Mouse (Mus musculus) right cerebral cortex, adult 2 months (tissue): Measurements from ENCODE around the gene Nlrp9b.
"Not testable (repeated sequence)": the region's sequence is repeated elsewhere in the genome, so short reads cannot be mapped to it uniquely, and the experiment has no call there.

Source experiments
- DNase-seq, 2 experiments: peaks; one replicate each; pipeline ENCODE4 v3.0.0; 2021 to 2022; ENCODE audit warnings: low spot score in 2 of 2

The Nlrp9b gene

DNA sequence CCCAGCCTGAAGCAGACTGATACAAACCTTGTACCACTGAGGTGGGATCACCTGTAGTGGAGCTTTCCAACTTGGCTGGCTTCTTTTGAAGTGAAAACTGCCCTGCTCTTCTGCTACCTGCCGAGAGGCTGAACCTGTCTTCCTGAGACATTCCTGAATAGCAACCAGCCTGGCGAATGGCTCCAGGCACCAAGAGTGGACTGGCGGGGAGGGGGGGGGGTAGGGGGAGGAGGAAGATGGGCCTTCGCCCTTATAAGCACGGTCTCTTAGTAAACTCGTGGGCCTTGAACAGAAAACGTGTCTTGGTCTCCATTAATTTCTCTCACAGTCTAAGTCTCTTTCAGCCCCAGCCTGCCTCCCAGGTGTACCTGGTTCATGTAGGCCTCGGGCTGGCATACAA, at the start of gene Nlrp9b:
Gene Nlrp9b, plus strand, starts transcription at position 301 of the 400 bp plus-strand sequence.
- DNase-seq, result not testable (repeated sequence)

DNA sequence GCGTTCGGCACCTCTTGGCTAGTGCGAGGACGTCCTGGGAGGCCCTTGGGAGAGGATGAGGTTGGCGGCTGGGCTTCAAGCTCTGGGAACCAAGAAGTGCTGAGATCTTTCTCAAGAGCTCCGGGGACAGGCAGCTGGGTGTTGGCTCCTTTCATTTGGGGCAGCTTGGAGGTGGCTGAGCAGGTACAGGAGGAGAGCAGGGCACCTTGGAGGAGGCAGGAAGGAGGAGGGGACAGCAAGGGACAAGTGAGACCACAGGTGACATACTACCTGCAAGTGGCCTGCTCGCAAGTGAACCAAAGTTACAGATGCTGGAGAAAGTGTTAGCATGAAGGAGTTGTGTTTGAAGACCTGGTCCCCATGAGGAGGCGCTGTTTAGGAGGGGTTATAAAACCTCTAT, 46.6 kb upstream of the Nlrp9b start:
- no peak for DNase-seq

DNA sequence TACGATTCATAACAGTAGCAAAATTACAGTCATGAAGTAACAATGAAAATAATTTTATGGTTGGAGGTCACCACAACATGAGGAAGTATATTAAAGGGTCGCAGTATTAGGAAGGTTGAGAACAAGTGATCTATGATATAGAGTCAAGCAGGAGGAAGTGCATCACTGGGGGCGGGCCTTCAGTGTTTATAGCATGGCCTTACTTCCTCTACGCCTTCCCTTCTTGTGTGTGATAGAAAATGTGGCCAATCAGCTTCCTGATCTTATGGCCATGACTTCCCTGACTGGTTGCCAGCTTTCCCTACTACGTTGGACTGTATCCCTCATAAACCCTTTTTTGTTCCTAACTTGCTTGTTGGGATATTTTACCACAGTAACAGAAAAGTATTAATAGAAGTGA, 46.1 kb upstream of the Nlrp9b start:
- DNase-seq, result no peak

DNA sequence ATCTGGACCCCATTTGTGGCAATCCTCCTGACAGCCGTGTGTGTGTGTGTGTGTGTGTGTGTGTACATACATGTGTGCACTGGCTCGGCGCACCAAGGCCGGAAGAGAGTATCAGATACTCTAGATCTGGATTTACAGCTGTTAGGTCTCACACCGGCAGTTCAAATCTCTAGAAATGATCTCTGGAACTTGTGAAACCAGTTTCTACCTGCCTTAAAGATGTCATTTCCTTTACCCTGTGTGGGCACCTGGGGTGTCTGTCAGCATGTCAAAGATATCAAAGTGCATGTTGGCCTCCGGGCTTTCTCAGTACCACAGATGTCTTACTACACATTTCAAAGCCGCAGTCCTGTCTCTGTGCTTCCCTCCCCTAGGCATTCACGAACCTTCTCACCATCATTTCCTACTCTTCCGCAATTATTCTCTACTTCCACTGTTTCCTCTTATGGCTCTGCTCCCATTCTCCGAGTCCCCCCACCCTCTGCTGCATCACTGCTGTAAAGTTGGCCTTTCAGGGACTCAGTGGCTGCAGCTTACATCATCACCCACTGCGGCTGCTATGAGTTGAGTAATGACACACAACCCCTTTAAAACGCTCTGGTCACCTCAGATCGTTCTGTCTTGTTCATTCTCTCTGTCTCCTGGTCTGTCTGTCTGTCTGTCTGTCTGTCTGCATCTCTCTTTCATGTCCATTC, 45.3 kb upstream of the Nlrp9b start:
- DNase-seq, result no peak

DNA sequence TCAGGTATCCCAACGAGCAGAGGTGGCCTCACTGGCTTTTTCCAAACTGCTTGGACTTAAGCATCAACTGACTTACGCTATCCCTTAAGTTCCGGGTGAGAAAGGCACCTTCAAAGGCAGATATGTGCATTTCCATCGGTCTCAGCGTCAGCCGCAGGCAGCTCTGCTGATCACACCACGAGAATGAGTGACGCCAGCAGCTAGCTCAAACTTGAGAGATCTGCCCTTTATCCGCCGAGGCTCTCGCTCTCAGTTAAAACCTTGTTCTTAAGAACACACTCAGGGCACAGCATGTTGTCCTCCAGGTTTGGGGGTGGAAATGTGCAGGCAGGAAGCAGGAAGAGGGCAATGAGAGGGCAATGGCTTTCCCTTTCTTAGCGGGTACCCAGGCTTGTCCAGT, 42.3 kb upstream of the Nlrp9b start:
- no peak for DNase-seq

DNA sequence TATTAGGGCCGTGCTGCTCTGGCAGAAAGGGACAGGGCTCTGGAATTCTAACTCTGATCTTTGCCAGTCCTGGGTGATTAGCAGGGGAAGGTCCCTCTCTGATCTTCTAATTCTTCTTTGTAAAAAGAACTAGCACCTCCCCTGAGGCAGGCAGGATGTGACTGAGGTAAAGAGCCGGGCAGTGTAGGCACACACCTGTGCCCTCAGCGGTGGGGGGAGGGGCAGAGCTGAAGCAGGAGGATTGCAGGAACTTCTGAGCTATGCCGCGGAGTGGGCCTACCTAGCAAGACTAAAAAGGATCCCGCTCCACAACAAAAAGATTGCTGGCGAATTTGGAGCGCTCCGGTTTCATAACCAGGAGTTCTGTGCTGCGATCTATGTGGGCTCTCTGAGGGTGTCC, 41.3 kb upstream of the Nlrp9b start:
- DNase-seq, result no peak

DNA sequence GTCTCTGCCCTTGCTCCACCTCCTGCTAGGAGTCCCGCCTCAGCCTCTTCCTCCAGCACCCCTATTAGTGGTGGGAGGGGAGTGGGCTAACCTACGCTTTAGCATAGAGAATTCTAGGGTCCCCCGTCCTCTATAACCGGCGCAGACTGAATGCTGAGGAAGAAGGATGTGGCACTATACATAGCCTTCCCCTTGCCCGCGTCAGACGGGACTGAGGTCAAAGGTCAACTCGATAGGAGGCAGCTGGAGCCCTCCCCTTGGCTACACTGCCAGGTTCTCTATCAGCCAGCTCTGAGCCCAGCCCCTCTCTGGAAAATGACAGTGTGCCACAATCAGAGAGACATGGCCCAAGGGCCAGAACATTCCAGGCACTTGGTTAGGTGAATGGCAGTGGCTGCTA, 40.7 kb upstream of the Nlrp9b start, which contains the start of gene Igsf23:
Gene Igsf23, minus strand, starts transcription at position 168 of the 400 bp plus-strand sequence.
- DNase-seq, result no peak

DNA sequence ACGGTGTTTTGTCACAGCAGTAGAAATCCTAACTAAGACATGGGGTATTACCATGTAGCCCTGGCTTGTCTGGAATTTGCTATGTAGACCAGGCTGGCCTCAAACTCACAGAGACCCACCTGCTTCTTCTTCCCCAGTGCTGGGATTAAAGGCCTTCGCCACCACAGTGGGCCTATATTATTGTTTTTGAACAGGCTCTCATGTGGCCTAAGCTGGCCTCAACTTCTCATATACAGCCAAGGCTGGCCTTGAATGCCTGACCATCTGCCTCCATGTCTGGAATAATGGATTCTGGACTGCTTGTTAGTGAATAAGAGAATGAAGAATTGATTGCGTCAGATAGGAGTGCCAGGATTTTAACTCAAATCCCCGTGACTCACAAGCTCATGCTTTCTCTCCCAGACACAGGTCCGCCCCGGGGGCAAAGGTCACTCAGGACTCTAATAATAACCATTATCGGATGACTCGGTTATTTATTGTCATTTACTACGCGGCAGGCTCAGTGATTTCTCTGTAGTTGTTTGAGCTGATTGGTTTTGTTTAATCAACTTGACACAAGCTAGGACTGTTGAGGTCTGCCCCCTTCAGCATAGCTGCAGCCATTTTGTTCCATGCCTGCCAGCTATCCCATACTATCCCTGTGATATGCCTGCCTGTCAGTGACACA, 38.8 kb upstream of the Nlrp9b start:
- DNase-seq, result no peak

DNA sequence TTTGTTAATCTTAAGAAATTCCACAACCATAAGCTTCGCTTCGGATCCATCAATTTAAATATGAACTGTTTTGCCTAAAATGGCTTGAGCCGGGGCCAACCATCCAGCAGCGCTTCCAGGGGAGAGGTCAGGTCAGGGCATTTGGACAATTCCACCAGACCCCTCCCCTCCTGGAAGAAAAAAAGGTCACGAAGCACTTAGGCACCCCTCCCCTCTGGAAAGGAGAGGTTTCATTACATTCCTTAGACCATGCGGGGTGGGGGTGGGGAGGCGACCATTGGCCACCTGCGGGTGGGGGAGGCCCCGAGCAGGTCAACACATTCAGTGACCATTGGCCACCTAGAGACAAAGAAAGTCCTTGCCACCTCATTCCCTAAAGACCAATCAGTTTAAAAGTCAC, 38.2 kb upstream of the Nlrp9b start:
- DNase-seq, result no peak

DNA sequence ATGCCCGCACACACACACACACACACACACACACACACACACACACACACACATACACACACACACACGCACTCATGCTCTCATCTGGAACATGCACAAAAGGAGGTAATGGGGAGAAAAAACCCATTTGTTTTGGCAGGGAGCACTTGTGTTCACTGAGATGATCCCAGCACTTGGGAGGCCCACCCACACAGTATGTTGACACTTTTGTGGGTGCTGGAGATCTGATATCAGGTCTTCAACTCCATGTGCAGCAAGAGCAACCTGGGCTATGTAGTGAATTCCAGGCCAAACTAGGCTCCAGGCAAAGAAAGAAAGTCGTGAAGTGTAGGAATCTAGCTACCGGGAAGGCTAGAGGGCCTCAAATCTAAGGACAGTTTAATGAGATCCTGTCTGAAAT, 35.4 kb upstream of the Nlrp9b start:
- no peak for DNase-seq

DNA sequence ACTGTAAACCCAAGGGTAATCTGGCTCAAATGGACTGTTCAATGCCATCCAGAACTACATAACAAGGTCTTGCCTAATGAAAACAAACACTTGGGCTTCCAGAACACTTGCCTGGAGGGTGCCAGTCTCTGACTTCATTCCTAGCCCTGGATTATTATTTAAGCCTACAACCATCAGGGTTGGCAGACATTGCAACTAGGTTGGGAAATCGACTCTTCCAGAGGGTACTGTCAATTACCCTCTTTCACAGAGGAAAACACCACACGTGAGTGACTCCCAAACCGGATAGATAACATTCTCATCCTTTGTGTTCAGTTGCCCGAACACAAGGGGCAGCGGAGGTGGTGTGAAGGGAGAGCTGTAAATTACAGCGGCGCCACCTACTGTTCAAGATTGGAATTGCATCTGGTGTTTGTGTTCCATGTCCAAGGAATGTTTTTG, 34.9 kb upstream of the Nlrp9b start:
- peak; percentile 94 for DNase-seq

DNA sequence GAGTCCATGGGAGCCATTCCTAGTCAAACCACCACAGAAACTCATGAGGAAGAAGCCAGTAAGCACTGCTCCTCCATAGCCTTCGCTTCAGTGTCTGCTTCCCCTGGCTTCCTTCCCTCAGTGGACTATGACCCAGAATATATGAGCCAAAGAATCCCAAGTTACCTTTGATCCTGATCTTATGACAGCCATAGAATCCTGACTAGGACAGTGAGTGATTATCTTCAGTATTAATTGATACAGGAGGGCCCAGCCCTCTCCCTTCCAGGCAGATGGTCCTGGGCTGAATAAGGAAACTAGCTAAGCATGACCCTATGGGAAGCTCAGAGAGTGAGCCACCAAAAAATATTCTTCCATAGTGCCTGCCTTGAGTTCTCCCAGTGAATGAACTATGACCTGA, 28.8 kb upstream of the Nlrp9b start:
- no peak for DNase-seq

DNA sequence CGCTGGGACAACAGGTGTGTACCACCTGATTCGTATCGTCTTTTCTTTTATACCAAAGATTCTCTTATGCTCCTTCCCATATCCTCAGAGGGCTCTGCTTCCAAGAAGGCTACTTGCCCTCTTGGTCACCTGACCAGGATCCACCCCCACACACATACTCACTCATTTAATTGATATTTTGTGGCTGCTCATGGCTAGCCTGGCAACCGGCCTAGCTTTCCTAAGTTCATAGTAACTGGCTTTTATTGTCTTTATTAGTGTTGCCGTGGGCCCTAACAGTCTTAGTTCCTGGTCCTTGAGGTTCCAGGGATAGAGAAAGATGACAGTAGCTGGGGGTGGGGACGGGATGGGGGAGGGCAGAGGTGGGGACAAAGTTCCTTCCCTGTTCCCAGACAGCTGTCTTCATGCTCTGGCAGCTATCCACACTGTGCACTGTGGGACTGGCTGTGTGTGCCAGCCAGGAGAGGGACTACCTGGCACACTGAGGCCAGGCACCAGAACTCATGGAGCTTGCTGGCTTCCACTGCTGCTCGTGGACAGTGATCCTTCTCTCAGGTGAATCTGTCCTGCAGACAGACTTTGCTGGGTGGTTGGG, 26.2 kb upstream of the Nlrp9b start, which contains the start of gene Ceacam20:
Gene Ceacam20, plus strand, starts transcription at position 428 of the 595 bp plus-strand sequence.
- no peak for DNase-seq

DNA sequence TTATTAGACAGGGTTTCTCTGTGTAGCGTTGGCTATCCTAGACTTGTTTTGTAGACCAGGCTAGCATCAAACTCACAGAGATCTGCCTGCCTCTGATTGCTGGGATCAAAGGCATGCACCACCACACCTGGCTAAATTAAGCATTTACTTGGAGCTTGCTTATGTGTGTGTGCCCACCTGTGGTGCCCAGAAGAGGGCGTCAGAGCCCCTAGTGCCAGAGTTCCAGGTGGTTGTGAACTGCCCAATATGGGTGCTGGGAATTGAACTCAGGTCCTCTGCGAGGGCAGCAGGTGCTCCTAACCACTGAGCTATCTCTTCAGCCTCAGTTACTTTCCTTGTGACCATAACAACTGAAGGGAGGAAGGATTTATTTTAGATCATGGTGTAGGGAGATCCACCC, 22.2 kb upstream of the Nlrp9b start:
- no peak for DNase-seq

DNA sequence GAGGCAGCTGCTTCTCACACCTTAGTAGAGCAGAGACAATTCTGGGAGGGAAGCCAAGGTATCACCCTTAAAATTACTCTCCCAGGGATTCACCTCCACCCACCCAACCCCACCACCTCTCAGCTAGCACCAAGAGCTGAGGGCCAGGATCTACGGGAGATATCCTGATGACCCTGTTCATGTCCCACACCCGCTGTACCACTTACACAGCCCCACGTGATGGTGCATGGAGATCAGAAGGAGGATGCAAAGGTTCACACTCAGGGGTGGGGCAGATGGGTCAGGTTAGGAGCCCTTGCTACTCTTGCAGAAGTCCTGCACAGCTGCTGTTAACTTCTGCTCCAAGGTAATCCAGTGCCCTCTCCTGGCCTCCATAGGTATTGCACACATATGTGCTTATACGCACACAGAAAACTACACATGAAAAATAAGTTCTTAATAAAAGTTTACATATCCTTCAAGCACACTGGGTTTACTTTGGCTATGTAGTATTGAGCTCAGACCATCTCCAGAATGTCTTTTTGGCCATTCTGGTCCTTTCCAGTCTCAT, 21.6 kb upstream of the Nlrp9b start:
- no peak for DNase-seq

DNA sequence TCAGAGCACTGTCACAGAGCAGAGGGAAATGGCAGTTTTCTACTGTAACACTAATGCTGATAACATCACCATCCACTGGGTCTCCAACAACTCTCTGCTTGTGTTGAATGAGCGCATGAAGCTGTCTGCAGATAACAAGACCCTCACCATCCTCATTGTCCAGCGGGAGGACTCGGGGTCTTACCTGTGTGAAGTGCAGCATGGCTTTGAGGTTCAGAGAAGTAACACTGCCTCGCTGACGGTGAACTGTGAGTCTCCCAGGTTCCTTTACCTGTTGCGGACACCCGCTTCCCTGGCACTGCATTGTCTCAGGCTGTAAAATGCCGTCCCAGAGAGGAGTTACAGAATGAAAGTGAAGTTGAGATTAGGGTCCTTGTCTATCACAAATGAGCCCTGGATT, 21.1 kb upstream of the Nlrp9b start:
- no peak for DNase-seq

DNA sequence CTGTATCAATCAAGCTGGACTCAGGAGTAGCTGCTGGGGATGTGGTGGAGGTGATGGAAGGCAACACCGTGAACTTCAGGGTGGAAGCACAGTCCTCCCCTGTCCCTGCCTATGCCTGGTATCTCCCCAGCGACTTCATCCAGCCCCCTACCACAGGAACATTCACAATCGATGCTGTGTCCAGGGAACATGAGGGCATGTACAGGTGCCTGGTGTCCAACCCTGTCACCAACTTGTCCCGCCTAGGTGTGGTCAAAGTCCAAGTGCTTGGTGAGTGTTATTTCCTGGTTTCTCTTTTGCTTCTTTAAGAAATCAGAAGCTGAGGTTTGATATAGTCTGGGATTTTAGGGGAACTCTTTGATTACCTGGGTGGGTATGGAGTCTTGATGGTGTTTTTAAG, 19.7 kb upstream of the Nlrp9b start:
- no peak for DNase-seq

DNA sequence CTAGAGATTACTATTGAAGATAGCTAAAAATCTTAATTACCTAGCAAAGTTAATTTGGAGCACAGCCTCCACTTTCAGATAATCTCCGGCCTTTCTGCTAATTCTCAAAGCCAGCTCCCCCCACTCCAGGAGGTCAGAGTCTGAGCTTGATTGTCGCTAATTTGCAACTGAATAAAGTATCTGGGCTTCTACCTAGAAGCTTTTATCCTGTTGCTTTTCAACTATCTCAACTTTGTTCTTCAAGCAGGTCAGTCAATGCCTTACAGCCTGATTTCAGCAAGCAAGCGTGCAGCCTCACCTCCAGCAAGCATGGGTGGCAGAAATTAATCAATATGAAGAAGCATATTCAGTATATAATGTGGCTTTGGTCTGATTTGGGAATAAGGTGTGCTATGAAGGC, 5.5 kb downstream of the Nlrp9b start:
- not testable (repeated sequence) for DNase-seq

DNA sequence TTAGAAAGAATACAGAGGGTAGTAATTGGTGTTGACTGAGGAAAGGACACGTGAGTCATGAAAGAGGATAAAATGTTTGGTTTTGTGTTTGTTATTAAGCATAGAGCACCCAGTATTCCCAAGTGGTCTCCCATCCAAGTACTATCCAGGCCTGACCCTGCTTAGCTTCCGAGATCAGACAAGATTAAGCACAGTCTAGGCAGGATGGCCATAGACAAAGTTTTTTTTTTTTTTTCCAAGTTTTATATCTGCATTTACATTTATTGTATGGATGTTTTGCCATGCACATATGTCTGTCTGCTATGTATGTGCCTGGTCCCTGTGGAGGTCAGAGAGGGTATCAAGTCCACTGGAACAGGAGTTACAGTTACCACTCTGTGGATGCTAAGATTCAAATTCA, 18.7 kb downstream of the Nlrp9b start:
- no peak for DNase-seq

DNA sequence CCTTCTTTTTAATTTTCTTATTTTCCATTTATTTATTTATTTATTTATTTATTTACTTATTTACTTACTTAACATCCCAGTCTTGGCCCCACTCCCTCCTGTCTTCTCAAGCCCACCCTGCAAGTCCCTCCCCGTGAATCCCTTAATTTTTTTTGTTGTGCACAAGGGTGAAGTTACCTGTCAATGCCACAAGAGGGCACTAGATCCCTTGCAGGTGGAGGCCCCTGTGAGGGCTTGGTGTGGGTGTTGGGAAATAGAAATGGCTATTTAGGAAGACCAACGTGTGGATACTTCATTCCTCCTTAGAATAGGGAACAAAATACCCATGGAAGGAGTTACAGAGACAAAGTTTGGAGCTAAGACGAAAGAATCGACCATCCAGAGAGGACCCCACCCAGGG, 72.8 kb downstream of the Nlrp9b start:
- DNase-seq, result not testable (repeated sequence)

DNA sequence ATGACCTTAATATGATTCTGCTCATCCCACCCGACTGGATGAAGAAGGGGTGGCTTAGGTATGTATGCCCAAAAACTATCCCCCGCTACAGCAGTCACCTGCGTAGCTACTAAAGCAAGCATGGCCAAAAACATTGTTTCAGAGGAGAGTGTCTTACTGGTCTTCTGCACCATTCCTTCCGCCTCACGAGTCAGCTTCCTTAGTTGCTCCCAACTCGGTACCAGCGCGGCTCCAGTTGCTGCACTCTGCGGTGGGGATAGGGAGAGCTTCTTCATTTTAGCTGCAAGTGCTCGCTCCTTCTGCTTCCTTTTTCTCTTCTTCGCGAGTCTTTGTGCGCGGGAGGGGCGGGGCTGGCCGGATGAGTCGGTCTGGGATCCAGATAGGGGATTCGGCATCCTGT, 86.9 kb downstream of the Nlrp9b start:
- not testable (repeated sequence) for DNase-seq

DNA sequence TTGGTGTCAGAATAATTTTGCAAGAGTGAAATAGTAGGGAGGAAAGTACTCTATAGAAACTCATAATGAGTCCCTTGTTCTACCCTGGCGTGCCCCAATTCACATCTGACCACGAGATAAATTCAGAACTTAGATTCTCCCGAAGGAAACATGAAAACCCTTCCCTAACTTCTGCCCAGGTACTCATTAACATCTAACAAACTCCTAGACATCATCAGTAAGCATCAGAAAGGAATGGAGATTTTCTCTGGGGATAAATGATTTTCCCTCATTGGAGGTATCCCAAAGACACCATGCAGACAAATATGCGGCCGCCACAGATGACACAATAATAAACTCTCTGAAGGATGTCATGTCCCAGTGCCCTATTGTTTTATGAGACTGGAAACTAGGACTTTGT, 108.1 kb downstream of the Nlrp9b start, which contains the start of gene Vmn1r91:
Gene Vmn1r91, plus strand, starts transcription at position 301 of the 400 bp plus-strand sequence.
- not testable (repeated sequence) for DNase-seq

DNA sequence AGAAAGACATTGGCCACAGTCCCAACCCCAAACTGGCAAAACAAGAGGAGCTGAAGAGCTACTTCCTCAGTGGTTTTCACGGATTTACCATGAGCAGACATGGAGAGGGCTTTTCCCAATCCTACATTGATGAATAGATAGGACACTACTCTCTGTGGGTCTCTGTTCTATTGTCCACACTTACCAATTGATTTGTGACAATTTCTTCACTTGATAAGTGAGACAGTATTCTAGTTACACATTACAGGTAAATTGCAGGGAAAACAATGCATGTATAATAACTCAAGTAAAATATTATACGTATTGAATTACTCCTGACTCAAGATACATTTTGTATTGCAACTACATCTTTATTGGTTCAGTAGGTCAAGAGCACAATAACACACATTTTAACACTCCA, 131.2 kb downstream of the Nlrp9b start, which contains the start of gene Gm16442:
Gene Gm16442, minus strand, starts transcription at position 101 of the 400 bp plus-strand sequence.
- DNase-seq, result not testable (repeated sequence)
